Mouse (Mus musculus) ES-E14 (cell line): ENCODE results near the gene Kremen1. TPM values are rescaled to one million over a fixed set of nuclear protein-coding genes. Genes with fewer than 3 reads are reported as not detected.

ENCODE experiments used
- DNase-seq: peaks from one replicate; pipeline ENCODE4 v3.0.0-alpha.2; 2013; ENCODE audit warnings: low read depth, low spot score
- H3K27ac ChIP-seq: 2 replicates; pipeline ENCODE4 v1.5.1; 2012; ENCODE audit warnings: low read depth, mild to moderate bottlenecking, low read length, moderate library complexity, mixed read lengths; ENCODE audit not compliant: poor library complexity, insufficient read depth, severe bottlenecking
- H3K36me3 ChIP-seq: 2 replicates; pipeline ENCODE4 v1.6.1; 2012; ENCODE audit warnings: mild to moderate bottlenecking, low read length, moderate library complexity, mixed read lengths; ENCODE audit not compliant: control insufficient read depth, poor library complexity, insufficient read depth, severe bottlenecking
- H3K4me1 ChIP-seq, 2 experiments: fragments of 150-350 bp in 1 of 2; sonication (generic) in 1 of 2; 2 replicates each; pipeline ENCODE4 v1.6.1; 2012; ENCODE audit warnings: low read length in 2 of 2, mild to moderate bottlenecking in 1 of 2, mixed read lengths in 1 of 2; ENCODE audit not compliant: control insufficient read depth in 2 of 2, insufficient read depth in 2 of 2, poor library complexity in 1 of 2
- H3K4me3 ChIP-seq, 2 experiments: fragments of 150-350 bp in 1 of 2; sonication (generic) in 1 of 2; 2 replicates each; pipeline ENCODE4 v1.5.1; 2012; ENCODE audit warnings: low read length in 2 of 2, low read depth in 1 of 2, mild to moderate bottlenecking in 1 of 2, mixed read lengths in 1 of 2; ENCODE audit not compliant: insufficient read depth in 1 of 2, poor library complexity in 1 of 2, severe bottlenecking in 1 of 2
- H3K9ac ChIP-seq: 2 replicates; pipeline ENCODE4 v1.6.1; 2012; ENCODE audit warnings: low read depth, mild to moderate bottlenecking, low read length, mixed read lengths; ENCODE audit not compliant: poor library complexity, insufficient read depth, severe bottlenecking
- H3K9me3 ChIP-seq: fragments of 150-350 bp; sonication (generic); 2 replicates; pipeline ENCODE4 v1.6.1; 2012; ENCODE audit warnings: low read depth, mild to moderate bottlenecking, low read length; ENCODE audit not compliant: control insufficient read depth, insufficient read depth
- CHD2 ChIP-seq: IDR thresholded peaks from 2 replicates; pipeline ENCODE4 v1.6.1; 2014; ENCODE audit warnings: mild to moderate bottlenecking, low read depth, low read length, inconsistent platforms
- HCFC1 ChIP-seq: IDR thresholded peaks from 2 replicates; pipeline ENCODE4 v1.6.1; 2012; ENCODE audit warnings: low read length, inconsistent platforms, borderline replicate concordance; ENCODE audit not compliant: insufficient read depth
- MAFK ChIP-seq: IDR thresholded peaks from 2 replicates; pipeline ENCODE4 v1.6.1; 2014; ENCODE audit warnings: mild to moderate bottlenecking, low read depth, low read length, inconsistent platforms; ENCODE audit not compliant: insufficient read depth
- ZC3H11A ChIP-seq: IDR thresholded peaks from 2 replicates; pipeline ENCODE4 v1.6.1; 2012; ENCODE audit warnings: low read depth, mild to moderate bottlenecking, inconsistent platforms, low read length, borderline replicate concordance
- ZNF384 ChIP-seq: IDR thresholded peaks from 2 replicates; pipeline ENCODE4 v1.6.1; 2012; ENCODE audit warnings: low read depth, low read length, inconsistent platforms
- in situ Hi-C, 2 experiments: fragments of 600-800 bp; cut with MboI; formaldehyde crosslinking; loops; one replicate each; pipeline ENCODE4 v1.15.1; 2025; ENCODE audit warnings: low sequenced_read_pairs in 2 of 2, inconsistent platforms in 1 of 2; ENCODE audit not compliant: unreplicated experiment in 2 of 2
- total RNA-seq: library from RNA; depleted of rRNA; stranded (reverse); fragments of 300-350 nt; gene quantifications from 2 replicates; pipeline ENCODE4 v1.2.3, GENCODE M21; 2012

Kremen1 gene
- total RNA-seq, 1 experiment, result 17.9 TPM

DNA sequence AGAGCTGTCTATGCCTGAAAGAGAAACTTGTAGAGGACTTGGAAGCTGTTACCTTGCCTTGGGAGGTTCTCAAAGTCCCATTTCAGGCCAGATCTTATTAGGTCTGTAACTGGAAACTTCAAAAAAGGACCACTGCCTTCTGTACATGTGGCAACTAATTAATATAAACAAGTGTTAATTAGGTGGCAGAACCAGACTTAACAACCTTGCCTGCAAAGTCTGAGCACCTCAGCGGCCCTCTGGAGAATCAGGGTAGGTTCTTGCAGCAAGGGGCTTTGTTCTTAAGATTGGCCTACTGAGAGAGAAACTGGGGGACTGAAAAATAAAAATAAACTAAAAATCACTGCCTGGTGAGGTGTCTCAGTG is 36.6 kb upstream of the Kremen1 start:
- H3K9ac ChIP-seq, result no peak overlapping the region
- in situ Hi-C loops, result loop anchor here (10.0 to 25.0 kb wide), 2 partner anchors 157 to 164 kb away; no protein-coding TSS in a partner anchor
- no peaks in the 10 kb centered on the region for H3K36me3 ChIP-seq
- no peak overlapping the region for H3K27ac ChIP-seq
- H3K4me1 ChIP-seq, result no peaks in the 10 kb centered on the region
- no peak for TF ChIP-seq HCFC1
- TF ChIP-seq ZC3H11A, result no peak
- TF ChIP-seq MAFK, result no peak
- no peak for TF ChIP-seq CHD2
- no peak for TF ChIP-seq ZNF384
- no peaks in the 10 kb centered on the region for H3K9me3 ChIP-seq
- no peak for DNase-seq
- H3K4me3 ChIP-seq, result no peak overlapping the region

DNA sequence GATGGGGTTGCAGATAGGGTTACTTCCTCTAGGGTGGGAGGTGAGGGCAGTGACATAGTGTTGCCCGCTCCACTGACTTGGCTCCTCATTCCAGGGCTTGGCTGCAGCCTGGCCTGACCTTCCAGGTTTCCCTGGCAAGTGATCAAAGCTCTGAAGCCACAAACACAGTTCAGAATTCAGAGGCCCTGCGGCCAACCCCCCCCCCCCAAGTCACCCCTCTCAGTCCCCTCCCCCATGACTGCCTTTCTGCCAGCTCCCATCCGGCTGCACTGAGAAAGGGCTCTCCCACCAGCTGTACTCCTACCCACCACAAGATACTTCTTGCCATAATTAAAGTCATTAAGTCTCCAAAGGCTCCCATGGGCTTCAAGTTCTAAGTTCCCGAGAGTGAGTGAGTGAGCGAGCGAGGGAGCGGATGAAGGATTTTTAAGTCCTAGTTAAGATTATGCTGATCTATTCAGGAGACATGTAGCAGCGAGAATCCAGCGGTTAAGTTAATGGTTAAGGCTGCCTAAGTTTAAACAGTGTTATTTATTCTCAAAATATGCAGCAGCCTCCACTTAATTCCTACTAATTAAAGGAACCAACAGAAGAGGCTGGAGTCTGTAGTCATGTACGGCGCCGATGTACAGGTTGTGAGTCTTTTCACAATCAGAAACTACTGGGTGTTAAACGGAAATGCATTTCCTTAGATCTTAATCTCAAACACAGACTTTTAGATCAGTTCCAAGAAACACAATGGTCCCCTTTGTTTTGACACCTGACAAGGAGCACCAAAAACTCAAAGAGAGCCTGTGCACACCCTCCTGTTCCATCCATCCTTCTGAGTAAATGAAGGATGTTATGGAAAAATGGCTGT is 36.0 kb upstream of the Kremen1 start:
- Histone ChIP-seq H3K4me3 (no peak overlapping the region), H3K9ac (no peak overlapping the region), H3K27ac (no peak overlapping the region), H3K4me1 (no peaks in the 10 kb centered on the region), H3K36me3 (no peaks in the 10 kb centered on the region), H3K9me3 (no peaks in the 10 kb centered on the region)
- TF ChIP-seq ZC3H11A (no peak), MAFK (no peak), CHD2 (no peak), HCFC1 (no peak), ZNF384 (no peak)
- no peak for DNase-seq
- in situ Hi-C loops, result loop anchor here (10.0 to 25.0 kb wide), 2 partner anchors 157 to 165 kb away; no protein-coding TSS in a partner anchor

DNA sequence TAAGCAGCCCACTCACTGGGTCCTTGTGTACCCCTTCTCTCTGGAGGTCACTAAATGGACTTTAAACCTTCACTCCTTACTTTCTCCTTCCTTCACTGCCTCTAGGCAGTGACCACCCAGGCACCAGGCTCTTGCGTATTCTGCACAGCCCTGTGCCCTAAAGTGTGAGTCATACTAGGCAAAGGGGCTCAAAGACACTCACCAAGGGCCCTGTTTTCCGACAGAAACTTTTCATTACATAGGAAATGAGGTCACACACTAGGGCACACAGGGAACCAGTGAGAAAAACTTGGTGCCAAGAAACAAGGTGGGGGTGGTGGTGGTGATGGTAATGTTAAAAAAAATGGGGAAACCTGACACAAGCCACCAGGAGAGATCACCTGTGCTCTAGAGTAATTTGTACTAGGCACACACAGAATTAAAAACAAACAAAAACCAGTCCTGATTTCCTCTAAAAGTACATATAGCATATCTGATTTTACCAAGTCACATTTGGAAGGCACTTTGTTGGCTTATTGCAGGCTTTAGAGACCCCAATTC is 35.3 kb upstream of the Kremen1 start:
- no peaks in the 10 kb centered on the region for H3K4me1 ChIP-seq
- DNase-seq, result no peak
- no peak overlapping the region for H3K9ac ChIP-seq
- H3K27ac ChIP-seq, result no peak overlapping the region
- TF ChIP-seq CHD2, result no peak
- TF ChIP-seq ZC3H11A, result no peak
- TF ChIP-seq ZNF384, result no peak
- no peak for TF ChIP-seq MAFK
- no peak for TF ChIP-seq HCFC1
- no peak overlapping the region for H3K4me3 ChIP-seq
- H3K36me3 ChIP-seq, result no peaks in the 10 kb centered on the region
- H3K9me3 ChIP-seq, result no peaks in the 10 kb centered on the region
- in situ Hi-C loops, result loop anchor here (10.0 to 25.0 kb wide), 2 partner anchors 158 to 166 kb away; no protein-coding TSS in a partner anchor

DNA sequence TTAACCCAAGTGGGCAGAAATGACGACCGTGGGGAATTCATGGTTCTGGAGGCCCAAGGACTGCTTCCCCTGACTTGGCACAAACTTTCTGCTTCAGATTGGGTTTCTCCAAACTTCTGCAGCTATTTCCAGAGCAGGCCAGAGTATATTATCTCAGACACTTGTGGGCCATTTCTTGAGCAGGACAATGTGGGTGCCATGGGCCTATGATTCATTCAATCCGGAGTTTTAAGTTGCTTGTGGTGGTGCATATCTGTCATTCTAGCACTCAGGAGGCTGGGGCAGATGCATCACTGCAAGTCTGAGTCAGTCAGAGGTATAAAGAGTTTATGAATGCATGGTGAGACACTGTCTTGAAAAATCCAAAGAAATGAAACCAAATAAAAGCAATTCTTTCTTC is 33.4 kb upstream of the Kremen1 start:
- Histone ChIP-seq H3K4me1 (no peaks in the 10 kb centered on the region), H3K9me3 (no peaks in the 10 kb centered on the region), H3K4me3 (no peak overlapping the region), H3K27ac (no peak overlapping the region), H3K36me3 (no peaks in the 10 kb centered on the region), H3K9ac (no peak overlapping the region)
- TF ChIP-seq MAFK, result no peak
- TF ChIP-seq CHD2, result no peak
- no peak for TF ChIP-seq HCFC1
- no peak for TF ChIP-seq ZNF384
- no peak for TF ChIP-seq ZC3H11A
- in situ Hi-C loops, result loop anchor here (10.0 to 25.0 kb wide), 2 partner anchors 160 to 167 kb away; no protein-coding TSS in a partner anchor
- DNase-seq, result no peak

DNA sequence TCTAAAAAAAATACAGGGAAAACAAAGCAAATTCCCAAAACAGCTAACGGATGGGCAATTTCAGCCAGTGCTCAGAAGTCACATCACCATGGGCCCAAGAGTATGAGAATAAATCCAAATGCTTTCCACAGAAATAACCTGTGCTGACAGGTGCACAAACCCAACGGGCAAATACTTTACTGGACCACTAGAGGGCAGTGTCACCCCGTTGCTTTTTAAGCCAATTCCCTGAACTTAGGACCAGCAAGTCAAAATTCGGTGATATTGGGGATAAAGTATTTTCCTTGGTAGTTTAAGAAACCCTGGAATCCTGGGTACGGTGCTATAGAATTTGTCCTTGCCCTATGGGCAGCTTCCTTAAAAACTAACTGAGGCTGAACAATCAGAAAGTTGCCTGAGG is 29.3 kb upstream of the Kremen1 start:
- TF ChIP-seq HCFC1 (no peak), MAFK (0 out of 2 replicates have a peak, but pooled peaks have one; percentile 14), ZNF384 (no peak), CHD2 (no peak), ZC3H11A (peak; percentile 69)
- H3K36me3 ChIP-seq, result peaks cover 18% of the 10 kb centered on the region
- H3K4me1 ChIP-seq, result no peaks in the 10 kb centered on the region
- peak; percentile 40 for DNase-seq
- in situ Hi-C loops, result loop anchor here (10.0 to 25.0 kb wide), 2 partner anchors 164 to 172 kb away; no protein-coding TSS in a partner anchor
- no peak overlapping the region for H3K9ac ChIP-seq
- H3K9me3 ChIP-seq, result no peaks in the 10 kb centered on the region
- H3K27ac ChIP-seq, result no peak overlapping the region
- H3K4me3 ChIP-seq, result no peak overlapping the region
